ENCODE assay signal across 8 mouse cellular contexts in the genomic region with DNA sequence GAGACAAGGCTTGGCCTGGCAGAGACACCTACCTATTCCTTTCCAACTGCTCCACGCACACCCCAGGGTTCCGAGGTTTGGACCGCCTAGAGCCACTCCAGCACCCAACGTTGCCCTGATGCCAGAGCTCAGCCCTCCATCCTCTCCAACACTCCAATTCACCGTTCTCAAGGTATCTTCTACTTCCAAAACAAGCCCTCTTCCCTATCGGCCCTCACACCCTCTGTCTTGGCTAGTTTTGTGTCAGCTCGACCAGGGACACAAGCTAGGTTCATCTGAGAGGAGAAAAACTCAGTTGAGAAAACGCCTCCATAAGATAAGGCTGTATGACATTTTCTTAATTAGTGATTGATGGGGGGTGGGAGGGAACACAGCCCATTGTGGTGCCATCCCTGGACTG. TPM values are rescaled to one million over a fixed set of nuclear protein-coding genes. Genes with fewer than 3 reads are reported as not detected.
DNase-seq lines count a peak whose midpoint lies in the region; ATAC-seq lines count a peak whose summit lies in the region.

A gene (minus strand): TSS at position 101 of the 400 bp plus-strand sequence.

- no peak for DNase-seq in heart, adult 18-20 months
- no peak for DNase-seq in heart, adult 9 months (ENCODE audit: low spot score in 2 of 2)
- DNase-seq in adrenal gland, postnatal 14 days, result no peak
- DNase-seq in gastrocnemius, postnatal 25 days, result no peak
- DNase-seq in midbrain, embryonic 11.5 days (ENCODE audit: low spot score, missing footprints), result no peak
- DNase-seq in ovary, postnatal 14 days (ENCODE audit: low spot score), result no peak
- no peak for DNase-seq in ovary, postnatal 10 days (ENCODE audit: low spot score)

- peak within 1 kb of the TSS; percentile 65 for H3K27ac ChIP-seq in intestine, embryonic 16.5 days (ENCODE audit: low read length)
- peak within 1 kb of the TSS; percentile 25; the same call in 1 of the 2 replicates for H3K27ac ChIP-seq in midbrain, embryonic 11.5 days (ENCODE audit: low read depth, low read length)

- ATAC-seq in intestine, embryonic 16.5 days, result no peak
- ATAC-seq in midbrain, embryonic 11.5 days (ENCODE audit: low FRiP score), result peak; percentile 12; the same call in 1 of the 2 replicates

- H3K27me3 ChIP-seq in intestine, embryonic 16.5 days (replicated peaks; ENCODE audit: control insufficient read depth, insufficient read depth, low read length), result no peaks in the 10 kb centered on the region
- H3K27me3 ChIP-seq in midbrain, embryonic 11.5 days (ENCODE audit: control insufficient read depth, insufficient read depth, low read length), result no peaks in the 10 kb centered on the region

- WGBS in intestine, embryonic 16.5 days, result 70% methylated on average over 8 of the region's 8 CpGs
- WGBS in midbrain, embryonic 11.5 days, result 73% methylated on average over 8 of the region's 8 CpGs

- no peaks in the 10 kb centered on the region for H3K9me3 ChIP-seq in intestine, embryonic 16.5 days (ENCODE audit: control insufficient read depth, low read length)
- no peaks in the 10 kb centered on the region for H3K9me3 ChIP-seq in midbrain, embryonic 11.5 days (ENCODE audit: control insufficient read depth, low read length)

- peak within 1 kb of the TSS; percentile 94 for H3K9ac ChIP-seq in intestine, embryonic 16.5 days (ENCODE audit: low read depth, low read length)
- H3K9ac ChIP-seq in midbrain, embryonic 11.5 days (ENCODE audit: low read length), result peak within 1 kb of the TSS; percentile 97

- peaks cover 15% of the 10 kb centered on the region for H3K4me1 ChIP-seq in intestine, embryonic 16.5 days (ENCODE audit: control insufficient read depth, insufficient read depth, low read length)
- peaks cover 13% of the 10 kb centered on the region for H3K4me1 ChIP-seq in midbrain, embryonic 11.5 days (ENCODE audit: control insufficient read depth, insufficient read depth, low read length)

- peak within 1 kb of the TSS; percentile 89 for H3K4me3 ChIP-seq in intestine, embryonic 16.5 days (ENCODE audit: low read length)
- H3K4me3 ChIP-seq in midbrain, embryonic 11.5 days (ENCODE audit: low read depth, low read length), result peak within 1 kb of the TSS; percentile 88

- H3K4me2 ChIP-seq in intestine, embryonic 16.5 days (ENCODE audit: low read depth, low read length), result peak within 1 kb of the TSS; percentile 92
- H3K4me2 ChIP-seq in midbrain, embryonic 11.5 days, result peak within 1 kb of the TSS; percentile 61

- no peaks in the 10 kb centered on the region for H3K36me3 ChIP-seq in intestine, embryonic 16.5 days (ENCODE audit: control insufficient read depth, insufficient read depth, low read length)
- H3K36me3 ChIP-seq in midbrain, embryonic 11.5 days (ENCODE audit: control insufficient read depth, insufficient read depth, low read length), result no peaks in the 10 kb centered on the region; the same call in 1 of the 2 replicates

RNA-seq across cellular contexts. Expression of the gene that starts here (rescaled TPM):
- 100 to 1,000 TPM; 100 to 102 TPM for total RNA-seq in heart, adult 18-20 months (2021)
- total RNA-seq in adrenal gland, postnatal 14 days (2021), result 37.3 and 48.5 TPM in 2 replicates
- 10 to 100 TPM; 24.3 to 32.7 TPM for total RNA-seq in gastrocnemius, postnatal 25 days (2021)
- polyA plus RNA-seq in intestine, embryonic 16.5 days (2015; fragmentation: Nextera tagmentation; extraction: Ambion mirVana), result 5.5 and 5.9 TPM in 2 replicates
- 2.4 and 3.0 TPM in 2 replicates for polyA plus RNA-seq in midbrain, embryonic 11.5 days (2014; fragmentation: Nextera tagmentation; extraction: Ambion mirVana)
